Mouse (Mus musculus) retina, adult 2 months (tissue): ENCODE data around the gene Otub2.

Source experiments
- DNase-seq: peaks from one replicate; pipeline ENCODE4 v3.0.0-alpha.2; 2012; ENCODE audit warnings: low read depth, low spot score

The Otub2 gene

DNA sequence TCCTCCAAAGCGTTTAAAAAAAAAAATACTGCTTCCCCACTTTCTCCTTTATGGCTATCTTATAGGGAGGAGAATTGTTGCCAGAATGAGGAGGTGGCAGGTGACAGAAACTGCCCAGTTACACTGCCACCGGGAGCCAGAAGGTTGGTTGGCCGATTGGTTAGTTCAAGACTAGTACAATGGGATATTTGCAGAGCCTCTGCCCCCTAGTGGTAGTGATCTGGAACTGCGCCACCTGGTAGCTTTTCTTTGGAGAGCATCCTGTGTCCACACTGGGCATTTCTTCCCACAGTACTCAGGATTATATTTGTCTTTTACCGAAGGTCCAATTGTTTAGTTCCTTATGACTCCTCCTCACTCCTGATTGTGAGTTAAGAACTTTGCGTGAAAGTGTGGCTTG lies 16.8 kb upstream of the Otub2 start:
- no peak for DNase-seq

DNA sequence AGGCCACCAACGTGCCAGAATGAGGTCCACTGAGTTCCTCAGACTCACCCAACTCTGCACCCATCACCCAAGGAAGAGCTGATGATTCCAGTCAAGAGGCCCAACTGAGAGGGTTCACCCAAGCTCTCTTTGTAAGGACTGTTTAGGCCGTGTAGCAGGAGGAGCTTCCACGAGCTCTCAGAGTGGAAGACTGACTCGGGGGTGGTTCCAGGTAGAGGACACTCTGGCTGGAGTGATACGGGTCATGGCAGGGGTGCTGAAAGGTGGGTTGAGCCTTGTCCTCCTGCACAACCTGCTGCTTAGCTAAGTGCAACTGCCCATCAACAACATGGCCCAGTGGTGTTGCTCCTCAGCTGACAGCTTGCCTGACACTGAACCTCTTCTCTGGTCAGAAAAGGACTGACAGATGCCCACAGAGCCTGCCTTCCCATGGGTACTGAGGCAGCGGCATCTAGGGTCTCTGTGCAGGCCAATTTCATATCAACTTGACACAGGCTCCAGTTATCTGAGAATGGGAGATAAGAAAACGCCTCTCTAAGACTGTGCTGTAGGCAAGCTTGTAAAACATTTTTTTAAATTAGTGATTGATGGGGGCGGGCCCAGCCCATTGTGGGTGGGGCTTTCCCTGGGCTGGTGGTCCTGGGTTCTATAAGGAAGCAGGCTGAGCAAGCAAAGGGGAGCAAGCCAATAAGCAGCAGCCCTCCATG lies 14.8 kb upstream of the Otub2 start:
- no peak for DNase-seq

DNA sequence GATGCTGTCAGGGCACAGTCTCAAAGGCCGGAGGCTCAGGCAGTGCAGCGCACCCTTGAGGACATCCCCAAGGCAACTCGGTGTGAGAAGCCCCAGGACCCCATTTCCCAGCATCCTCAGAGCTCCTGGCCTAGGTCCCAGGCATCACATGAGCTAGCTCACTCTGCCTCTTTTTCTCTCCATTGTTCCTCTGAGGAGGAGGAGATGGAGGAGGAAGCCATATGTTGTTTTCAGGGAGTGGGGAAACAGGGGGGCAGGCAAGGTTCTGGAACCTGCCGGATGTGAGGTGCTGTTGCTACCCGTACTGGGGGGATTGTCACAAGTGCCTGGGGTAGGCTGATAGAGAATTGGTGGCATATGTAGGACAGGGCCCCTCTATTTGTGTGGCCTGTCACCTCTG lies 12.4 kb upstream of the Otub2 start:
- DNase-seq = no peak

DNA sequence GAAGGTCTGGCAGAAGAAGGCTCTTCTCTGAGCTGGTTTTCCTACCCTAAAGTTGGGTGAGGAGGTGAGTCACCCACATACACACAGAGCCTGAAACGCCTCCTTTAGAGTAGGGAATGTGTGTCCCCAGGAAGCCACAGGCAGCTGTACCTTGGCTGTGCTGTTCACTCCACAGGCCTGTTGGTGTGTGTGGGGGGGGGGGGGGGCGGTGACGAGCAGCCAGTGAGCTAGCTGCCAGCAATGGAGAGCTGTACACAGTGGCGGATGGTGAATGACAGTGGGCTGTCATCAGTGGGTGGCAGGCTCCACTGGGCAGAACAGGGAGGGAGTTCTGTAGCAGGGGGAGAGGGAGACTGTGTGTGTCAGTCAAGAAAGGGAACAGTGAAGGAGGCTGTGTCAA lies 11.7 kb upstream of the Otub2 start:
- DNase-seq = no peak

DNA sequence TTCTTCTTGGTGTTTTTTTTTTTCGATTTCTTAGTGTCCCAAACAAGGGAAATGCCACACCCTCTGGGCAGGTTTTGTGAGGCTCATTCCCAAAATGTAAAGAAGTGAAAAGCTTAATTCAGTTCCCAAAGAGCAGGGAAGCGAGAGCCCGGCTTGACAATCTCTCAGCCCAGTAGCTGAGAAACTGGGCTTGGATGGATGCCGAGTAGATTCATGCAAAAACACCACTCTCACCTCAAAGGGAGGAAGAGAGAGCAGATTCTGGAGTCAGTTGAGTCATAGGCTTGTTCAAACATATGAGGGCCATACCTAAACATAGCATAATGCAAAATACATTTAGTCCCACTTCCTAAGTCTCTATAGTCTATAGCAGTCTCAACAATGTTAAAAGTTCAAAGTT lies 8.3 kb upstream of the Otub2 start:
- no peak for DNase-seq

DNA sequence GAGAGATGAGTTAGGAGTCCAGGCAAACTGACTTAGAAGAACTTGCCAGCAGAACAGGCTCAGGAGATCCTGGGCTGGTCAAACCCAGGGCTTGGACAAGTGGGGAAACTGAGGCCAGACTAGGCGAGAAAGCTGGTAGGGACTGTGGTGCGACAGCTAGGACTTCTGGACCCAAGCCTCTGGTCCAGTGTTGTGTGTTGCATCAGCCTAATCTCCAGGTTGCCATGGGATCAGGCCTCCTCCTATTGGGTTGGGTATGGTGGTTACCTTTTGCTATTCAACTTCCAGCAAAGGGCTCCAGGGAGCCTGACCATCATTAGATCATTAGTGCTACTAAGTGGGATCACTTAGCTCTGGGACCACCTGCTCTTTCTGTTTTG lies 856 bp downstream of the Otub2 start:
- DNase-seq = peak; percentile 8

DNA sequence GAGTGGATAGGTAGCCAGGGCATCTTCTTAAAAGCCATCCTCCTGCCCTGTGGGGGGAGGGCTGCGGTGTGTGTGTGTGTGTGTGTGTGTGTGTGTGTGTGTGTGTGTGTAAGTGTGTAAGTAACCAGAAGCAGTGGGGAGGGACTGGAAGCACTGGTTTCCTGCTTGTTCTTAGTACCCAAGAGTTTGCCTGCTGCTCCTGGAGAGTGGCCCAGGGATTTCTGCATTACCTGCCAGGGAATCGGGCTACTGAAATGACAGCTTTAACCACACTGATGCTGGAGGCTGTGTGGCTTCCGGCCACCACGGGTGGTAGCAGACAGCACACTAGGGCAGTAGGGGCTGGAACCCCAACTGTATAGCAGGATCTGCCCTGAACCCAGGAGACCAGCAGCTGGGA lies 1.5 kb downstream of the Otub2 start:
- DNase-seq = no peak

DNA sequence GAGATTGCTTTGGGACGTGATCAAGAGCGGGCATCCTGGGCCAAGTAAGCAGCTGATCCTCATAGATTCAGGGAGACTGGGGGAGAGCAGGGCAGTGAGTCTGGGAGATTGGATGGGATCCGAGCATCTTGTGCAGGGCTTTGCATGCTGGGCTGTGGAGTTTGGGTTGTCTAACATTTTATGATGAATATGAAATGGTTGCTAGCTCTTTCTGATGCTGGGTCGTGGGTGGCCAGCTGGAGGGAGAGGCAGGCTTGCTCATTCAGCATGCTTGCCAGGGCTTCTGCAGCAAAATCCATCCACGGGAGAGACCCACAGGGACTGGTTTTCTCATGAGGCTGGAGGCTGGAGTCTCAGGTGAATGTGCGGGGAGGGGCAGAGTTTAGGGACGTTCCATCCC lies 2.6 kb downstream of the Otub2 start:
- DNase-seq = no peak

DNA sequence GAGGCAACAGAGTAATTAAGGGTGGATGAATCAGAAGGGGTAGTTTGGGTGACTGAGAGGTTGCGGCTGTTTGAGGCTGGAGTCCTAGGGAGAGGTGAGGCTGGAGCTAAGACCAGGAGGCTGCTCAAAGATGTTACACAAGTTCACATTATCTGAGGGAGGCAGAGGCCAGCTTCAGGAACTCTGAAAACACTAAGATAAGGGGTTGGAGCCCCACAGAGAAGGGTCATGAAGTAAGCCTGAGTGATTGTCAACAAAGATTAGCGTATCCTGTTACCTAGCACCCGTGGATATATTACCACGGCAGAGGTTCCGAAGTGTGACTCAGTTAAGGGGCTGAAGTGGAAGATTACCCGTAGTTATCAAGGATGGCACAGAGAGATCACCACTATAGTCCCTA lies 5.0 kb downstream of the Otub2 start:
- DNase-seq = no peak

DNA sequence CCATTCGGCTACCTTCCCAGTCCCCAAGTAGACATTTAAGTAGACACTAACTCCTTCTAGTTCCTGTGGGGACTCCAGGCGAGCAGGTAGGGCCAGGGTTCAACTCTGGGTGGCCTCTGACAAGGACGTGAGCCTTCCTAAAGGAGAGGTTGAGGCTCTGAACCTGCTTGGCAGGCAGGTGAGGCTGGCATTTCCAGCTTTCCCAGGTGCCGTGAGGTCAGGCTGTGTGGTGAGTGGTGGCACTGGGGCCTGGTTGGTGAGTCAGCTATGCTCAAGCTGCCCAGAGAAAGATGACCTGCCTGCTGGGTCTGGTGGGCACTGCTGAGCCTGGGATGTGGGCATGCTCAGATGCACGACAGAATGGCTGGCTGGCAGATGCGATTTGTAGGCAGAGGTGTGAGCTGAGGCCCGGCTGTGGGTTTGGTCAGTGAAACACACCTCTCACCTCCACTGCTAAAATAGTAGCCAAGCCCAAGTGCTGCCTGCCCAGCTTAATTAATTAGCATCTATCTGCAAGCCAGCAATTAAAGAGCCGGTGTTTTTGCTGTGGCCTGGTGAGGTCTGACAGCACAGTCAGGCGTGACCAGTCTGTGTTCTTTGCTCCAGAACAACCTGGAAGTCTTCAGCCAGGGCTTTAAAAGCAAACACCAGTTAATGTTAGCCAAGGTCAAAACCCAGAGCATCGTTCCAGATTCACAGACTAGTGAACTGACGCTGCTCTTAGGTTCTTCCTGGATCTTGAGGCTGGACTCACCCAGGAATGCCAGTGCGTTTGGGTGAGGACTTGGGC lies 7.2 kb downstream of the Otub2 start:
- no peak for DNase-seq

DNA sequence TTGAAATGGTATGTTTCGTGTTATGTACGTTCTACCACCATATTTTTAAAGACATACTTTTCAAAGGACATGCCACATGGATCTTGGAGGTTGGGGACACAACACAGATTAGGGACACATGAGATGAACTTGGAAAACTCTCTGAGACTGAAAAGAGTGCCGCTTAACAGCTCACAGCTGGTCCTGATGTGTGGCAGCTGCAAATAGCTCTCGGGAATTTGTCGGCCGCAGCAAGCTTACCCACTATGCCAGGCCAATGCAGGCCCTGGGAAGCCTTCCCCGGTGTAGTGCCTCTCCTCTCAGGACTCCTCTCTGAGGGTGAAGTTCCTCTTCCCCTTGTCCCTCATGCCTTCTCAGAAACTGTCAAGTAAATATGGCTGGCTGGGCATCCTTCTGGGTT lies 8.3 kb downstream of the Otub2 start:
- DNase-seq = no peak

DNA sequence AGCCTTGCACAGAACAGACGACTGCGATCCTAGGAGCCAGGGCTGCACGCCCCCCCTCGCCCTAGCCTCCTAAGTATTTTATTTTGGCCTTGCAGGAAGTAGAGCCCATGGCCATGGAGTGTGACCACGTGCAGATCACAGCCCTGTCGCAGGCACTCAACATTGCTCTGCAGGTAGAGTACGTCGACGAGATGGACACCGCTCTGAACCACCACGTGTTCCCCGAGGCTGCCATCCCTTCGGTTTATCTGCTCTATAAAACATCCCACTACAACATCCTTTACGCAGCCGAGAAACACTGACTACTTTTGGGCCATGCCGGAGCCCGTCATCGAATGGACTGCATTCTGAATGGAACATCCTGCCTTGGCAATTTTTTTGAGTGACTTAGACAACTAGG lies 15.6 kb downstream of the Otub2 start:
- DNase-seq = no peak

DNA sequence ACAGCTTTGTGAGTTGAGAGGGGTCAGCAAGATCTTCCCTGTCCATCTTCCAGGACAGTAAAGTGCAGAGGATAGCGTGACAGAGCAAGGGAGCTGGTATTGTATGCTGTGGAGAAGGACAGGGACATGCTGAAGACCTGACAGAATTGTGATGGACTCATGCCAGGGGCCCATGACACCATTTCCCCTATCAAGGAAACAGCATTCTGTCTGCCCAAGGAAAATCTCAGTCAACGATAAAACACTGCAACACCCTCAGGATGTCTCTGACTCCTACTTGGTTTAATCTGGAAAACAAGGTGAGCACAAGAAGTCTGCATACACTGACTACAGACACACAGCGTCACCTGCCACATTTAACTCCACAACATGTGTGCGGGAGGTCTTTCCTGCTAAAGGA lies 19.2 kb downstream of the Otub2 start, which contains the start of gene 9330161L09Rik:
TSS of gene 9330161L09Rik (minus strand) at position 101 of the 400 bp plus-strand sequence.
- DNase-seq = no peak

DNA sequence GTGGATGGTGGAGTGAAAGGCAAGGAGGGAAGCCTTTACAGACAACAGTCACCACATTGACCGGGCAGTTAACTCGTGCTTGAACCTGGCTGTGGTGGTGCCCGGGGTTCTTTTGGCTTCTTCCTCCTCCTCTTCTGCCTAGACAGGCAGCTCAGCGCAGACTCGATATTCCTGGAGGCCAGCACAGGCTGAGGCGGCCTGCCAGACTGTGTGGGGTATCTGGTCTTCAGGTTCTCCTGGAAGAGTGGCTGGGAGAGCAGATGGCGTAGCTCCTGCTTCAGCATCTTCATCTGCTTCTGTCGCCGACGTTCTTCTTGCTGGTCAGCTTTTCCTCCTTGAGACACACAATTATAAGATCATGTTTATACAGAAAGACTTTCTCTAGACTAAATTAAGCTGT lies 19.7 kb downstream of the Otub2 start:
- no peak for DNase-seq

DNA sequence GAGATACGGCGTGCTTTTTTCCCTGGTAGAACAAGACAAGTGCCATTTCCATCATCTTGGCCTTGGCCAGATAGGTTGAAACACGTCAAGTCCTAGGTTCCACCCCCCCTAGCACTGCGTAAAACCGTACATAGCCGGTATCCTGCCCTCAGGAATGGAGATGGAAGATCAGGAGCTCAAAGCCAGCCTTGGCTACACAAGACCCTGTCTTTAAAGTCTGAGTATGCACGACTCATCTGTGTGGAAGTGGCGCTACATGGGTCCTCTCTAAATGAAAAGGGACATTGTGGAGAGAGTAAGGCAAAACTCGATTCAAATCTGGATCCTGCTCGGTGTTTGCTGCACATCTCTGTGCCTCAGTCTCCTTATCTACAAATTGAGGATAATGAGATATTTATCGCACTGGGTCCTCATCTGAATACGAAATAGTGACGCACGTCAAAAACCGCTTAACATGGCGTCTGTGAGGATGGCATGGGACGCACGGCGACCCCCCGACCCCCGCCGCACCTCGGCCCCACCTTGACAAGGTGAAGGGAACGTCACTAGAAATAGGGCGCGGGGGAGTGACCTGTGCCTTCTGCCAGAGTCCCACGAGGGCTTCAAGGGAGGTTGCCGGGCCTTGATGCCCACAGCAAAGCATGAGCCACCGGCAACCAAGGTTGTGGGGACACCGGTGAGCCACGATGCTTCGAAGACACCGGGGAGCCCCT lies 36.7 kb downstream of the Otub2 start:
- no peak for DNase-seq

DNA sequence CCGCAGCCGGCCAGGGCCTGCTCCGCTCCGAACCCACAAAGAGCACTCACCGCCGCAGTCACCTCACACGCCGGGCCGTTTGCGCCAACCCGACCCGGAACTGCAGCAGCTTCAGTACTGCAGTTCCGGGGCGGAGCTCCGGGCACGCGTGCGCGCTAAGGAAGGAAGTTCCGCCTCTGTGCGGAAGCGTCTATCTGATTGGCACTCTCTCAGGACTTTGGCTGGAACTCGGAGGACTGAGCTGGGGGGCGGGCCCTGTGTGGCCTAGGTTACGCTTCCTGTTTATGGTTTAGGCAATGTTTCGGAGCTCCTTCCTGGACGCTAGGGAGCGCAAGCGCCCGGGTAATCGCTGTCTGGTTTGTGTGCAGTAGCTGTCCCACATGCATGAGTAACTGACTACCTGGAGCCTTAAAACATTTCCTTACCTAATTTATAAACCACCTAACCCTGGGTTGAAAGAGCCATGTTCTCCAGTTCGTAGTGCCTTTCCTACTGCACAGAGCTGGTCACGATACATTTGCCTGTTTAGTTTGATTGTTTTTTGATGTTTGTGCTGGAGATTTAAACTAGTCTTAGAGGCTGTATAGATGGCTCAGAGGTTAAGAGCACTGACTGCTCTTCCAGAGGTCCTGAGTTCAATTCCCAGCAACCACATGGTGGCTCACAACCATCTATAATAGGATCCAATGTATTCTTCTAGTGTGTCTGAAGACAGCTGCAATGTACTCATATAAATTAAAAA lies 37.4 kb downstream of the Otub2 start, which contains the start of gene Ddx24:
TSS of gene Ddx24 (minus strand) at position 102 of the 742 bp plus-strand sequence.
- peak; percentile 97 for DNase-seq

DNA sequence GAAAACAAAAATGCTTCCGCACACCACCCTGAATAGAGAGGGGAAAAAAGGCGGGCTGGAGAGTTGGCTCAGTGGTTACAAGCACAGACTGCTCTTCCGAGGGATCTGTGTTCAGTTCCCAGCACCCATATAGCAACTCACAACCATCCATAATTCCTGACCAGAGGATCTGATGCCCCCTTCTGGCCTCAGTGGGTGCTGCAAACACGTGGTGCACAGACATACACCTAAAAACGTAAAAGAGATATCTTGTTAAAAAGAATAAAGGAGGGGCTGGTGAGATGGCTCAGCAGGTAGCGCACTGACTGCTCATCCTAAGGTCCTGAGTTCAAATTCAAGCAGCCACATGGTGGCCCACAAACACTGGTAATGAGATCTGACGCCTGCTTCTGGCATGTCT lies 38.2 kb downstream of the Otub2 start:
- DNase-seq = no peak

DNA sequence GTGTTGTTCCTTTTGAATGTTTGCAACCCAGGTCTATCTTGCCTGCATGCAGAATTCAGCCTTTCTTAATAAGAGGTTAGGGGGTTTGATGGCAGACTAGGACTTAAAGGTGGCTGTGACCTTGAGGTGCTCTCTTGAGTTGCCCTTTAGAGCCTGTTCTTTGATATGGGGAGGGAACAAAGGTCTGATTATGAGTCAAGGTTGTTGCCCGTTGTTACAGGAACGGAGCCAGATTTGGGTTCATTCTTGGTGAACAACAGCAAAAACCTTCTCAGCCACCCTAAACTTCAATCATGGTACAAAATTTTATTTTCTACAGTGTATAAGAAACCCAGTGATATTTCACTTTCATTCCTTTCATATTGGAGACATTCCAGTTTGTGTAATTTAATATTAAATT lies 44.9 kb downstream of the Otub2 start:
- DNase-seq = no peak

DNA sequence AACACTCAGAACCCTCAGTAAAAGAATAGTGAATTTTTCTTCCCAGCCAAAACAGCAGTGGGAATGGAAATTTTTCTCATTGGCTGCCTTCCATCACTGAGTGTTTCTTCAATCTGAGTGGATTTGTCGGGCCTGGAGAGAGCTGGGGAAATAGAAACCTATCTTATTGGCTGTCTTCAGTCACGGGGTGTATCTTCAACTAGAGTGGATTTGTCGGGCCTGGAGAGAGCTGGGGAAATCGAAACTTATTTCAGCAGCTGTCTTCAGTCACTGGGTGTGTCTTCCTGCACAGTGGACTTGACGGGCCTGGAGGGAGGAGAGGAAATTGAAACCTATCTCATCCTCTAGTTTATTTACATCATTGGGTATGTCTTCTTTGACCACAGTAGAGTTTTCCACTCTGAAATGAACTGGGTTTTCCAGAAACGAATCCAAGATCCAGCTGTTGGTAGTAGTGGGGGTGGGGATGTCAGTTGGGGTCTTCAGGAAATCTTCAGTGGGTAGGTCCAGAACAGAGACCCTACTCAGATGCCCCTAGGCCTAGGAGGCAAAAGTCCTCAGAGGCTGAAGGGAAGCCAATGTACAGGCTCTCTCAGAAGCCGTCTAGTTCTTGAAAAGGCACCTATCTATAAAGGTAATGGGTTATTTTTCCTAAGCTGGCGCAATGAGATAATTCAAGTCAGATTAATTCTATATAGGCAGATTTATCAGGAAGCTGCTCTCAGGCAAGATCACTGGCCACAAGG lies 45.7 kb downstream of the Otub2 start, which contains the start of gene Ifi27:
TSS of gene Ifi27 (plus strand) at position 226 of the 746 bp plus-strand sequence.
- DNase-seq = no peak

DNA sequence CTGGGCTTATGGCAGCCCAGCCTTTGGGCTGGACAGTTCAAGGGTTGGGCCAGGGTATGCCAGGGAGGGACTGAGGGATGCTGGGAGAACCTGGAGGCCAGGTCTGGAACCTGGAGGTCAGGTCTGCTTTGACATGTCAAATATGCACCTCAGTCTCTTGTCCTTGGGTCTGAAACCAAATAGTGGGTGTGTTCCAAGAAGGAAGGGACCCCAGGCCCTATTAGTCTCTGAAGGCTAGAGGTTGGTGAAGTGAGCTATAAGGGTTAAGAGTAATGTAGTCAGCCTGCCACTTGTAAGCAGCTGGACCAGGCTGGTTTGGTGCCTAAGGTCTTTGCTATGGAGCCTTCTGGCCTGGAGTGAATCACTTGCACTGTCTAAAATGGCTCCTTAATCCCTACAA lies 46.4 kb downstream of the Otub2 start:
- no peak for DNase-seq

DNA sequence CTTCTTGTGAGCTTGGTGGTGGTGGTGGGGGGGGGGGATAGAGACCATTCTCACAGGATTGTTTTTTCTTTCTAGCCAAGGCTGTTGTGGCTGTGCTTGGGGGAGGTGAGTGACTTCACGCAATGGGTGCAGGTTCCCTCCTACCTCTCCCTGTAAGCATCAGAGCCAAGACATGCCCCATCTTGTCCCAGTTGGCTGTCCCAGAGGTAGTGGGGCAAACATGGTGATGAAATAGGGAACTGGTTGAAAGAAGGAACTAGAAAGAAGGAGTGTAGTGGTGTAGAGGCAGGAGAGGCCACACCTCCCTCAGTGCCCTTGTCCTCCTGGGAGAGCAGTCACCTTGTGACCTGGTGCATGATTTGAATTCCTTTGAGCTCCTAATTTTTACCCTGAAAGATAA lies 49.1 kb downstream of the Otub2 start:
- no peak for DNase-seq
